8 mouse cellular contexts compared by ENCODE assay signal in genomic region chr19:29102098-29102497, GRCm38 (mm10). TPM values are rescaled to one million over a fixed set of nuclear protein-coding genes. Genes with fewer than 3 reads are reported as not detected.
A peak's percentile ranks its signal among the peaks of the same experiment; 100 is the strongest.
DNase-seq lines count a peak whose midpoint lies in the region; ATAC-seq and TF ChIP-seq lines count a peak whose summit lies in the region.

No protein-coding gene starts in this region.

- ATAC-seq in hindbrain, embryonic 14.5 days (ENCODE audit: low FRiP score): no peak
- ATAC-seq in midbrain, postnatal 0 days (ENCODE audit: low FRiP score): no peak

- H3K36me3 ChIP-seq in hindbrain, embryonic 14.5 days (replicated peaks; ENCODE audit: control insufficient read depth, insufficient read depth): no peaks in the 10 kb centered on the region
- no peaks in the 10 kb centered on the region for H3K36me3 ChIP-seq in midbrain, postnatal 0 days (ENCODE audit: insufficient read depth, low read length)

- H3K27ac ChIP-seq in left cerebral cortex, adult 2 months: no peak overlapping the region
- H3K27ac ChIP-seq in brown adipose tissue, adult 24 weeks (replicated peaks; ENCODE audit: low read depth, low read length): no peak overlapping the region
- H3K27ac ChIP-seq in hindbrain, embryonic 14.5 days: no peak overlapping the region
- H3K27ac ChIP-seq in midbrain, postnatal 0 days (ENCODE audit: low read depth, low read length): no peak overlapping the region

- peaks cover 2% of the 10 kb centered on the region; the same call in 1 of the 2 replicates for H3K4me1 ChIP-seq in brown adipose tissue, adult 24 weeks (ENCODE audit: control insufficient read depth, insufficient read depth, insufficient read length, low read length)
- peaks cover 5% of the 10 kb centered on the region for H3K4me1 ChIP-seq in hindbrain, embryonic 14.5 days (replicated peaks; ENCODE audit: control insufficient read depth, insufficient read depth, low read length)
- H3K4me1 ChIP-seq in midbrain, postnatal 0 days (ENCODE audit: insufficient read depth, low read length): no peaks in the 10 kb centered on the region

- H3K9ac ChIP-seq in hindbrain, embryonic 14.5 days: peak overlapping the region; percentile 75
- peak overlapping the region; percentile 53; the same call in 1 of the 2 replicates for H3K9ac ChIP-seq in midbrain, postnatal 0 days (replicated peaks; ENCODE audit: low read length, poor library complexity, severe bottlenecking)

- no peaks in the 10 kb centered on the region for H3K27me3 ChIP-seq in hindbrain, embryonic 14.5 days (ENCODE audit: control insufficient read depth, insufficient read depth, low read length)
- no peaks in the 10 kb centered on the region for H3K27me3 ChIP-seq in midbrain, postnatal 0 days (ENCODE audit: insufficient read depth, low read length)

- no peaks in the 10 kb centered on the region for H3K9me3 ChIP-seq in hindbrain, embryonic 14.5 days (ENCODE audit: control insufficient read depth, low read length)
- no peaks in the 10 kb centered on the region for H3K9me3 ChIP-seq in midbrain, postnatal 0 days (ENCODE audit: low read length)

- no peak for DNase-seq in left cerebral cortex, adult 2 months (ENCODE audit: extremely low spot score in 1 of 2, low spot score in 2 of 2)
- no peak for DNase-seq in left cerebral cortex, adult 8-10 months (ENCODE audit: low spot score in 2 of 2)
- no peak for DNase-seq in hindbrain, embryonic 14.5 days (ENCODE audit: low spot score)
- DNase-seq in midbrain, postnatal 0 days (ENCODE audit: low spot score): no peak
- no peak for DNase-seq in right cerebral cortex, postnatal 14 days
- no peak for DNase-seq in layer of hippocampus, adult 9-11 months
- DNase-seq in frontal cortex, postnatal 10 days (ENCODE audit: low spot score in 2 of 2): no peak

- peak overlapping the region; percentile 93 for H3K4me3 ChIP-seq in left cerebral cortex, adult 2 months
- H3K4me3 ChIP-seq in brown adipose tissue, adult 24 weeks (ENCODE audit: insufficient read depth, low read depth, low read length): peak overlapping the region; percentile 89
- peak overlapping the region; percentile 90 for H3K4me3 ChIP-seq in hindbrain, embryonic 14.5 days (replicated peaks; ENCODE audit: low read length)
- H3K4me3 ChIP-seq in midbrain, postnatal 0 days (ENCODE audit: low read depth, low read length): peak overlapping the region; percentile 61

- no peak for TF ChIP-seq CTCF in left cerebral cortex, adult 2 months (IDR thresholded peaks at IDR 0.05)
- no peak for TF ChIP-seq CTCF in midbrain, postnatal 0 days (IDR thresholded peaks at IDR 0.05)

- WGBS in hindbrain, embryonic 14.5 days: 16% methylated on average over 13 of the region's 13 CpGs
- WGBS in midbrain, postnatal 0 days: 17% methylated on average over 13 of the region's 13 CpGs

- peak overlapping the region; percentile 64 for H3K4me2 ChIP-seq in hindbrain, embryonic 14.5 days (replicated peaks)
- H3K4me2 ChIP-seq in midbrain, postnatal 0 days (ENCODE audit: low read depth, low read length, poor library complexity, severe bottlenecking): peak overlapping the region; percentile 88

- intact Hi-C loops in left cerebral cortex, adult 2 months (cut with DNase I): no loop called here

RNA-seq across cellular contexts. Expression of gene Rcl1, which starts 0.9 kb away (rescaled TPM):
- 10 to 100 TPM; 15.5 to 15.7 TPM for total RNA-seq in left cerebral cortex, adult 2 months (2021)
- total RNA-seq in left cerebral cortex, adult 8-10 months (2022): 10 to 100 TPM; 17.8 to 21.1 (median 19.4) TPM
- polyA plus RNA-seq in brown adipose tissue, adult 24 weeks (2012; ENCODE audit: insufficient read depth, insufficient read length, missing spikeins): 11.7 and 12.8 TPM in 2 replicates
- 30.8 and 34.8 TPM in 2 replicates for polyA plus RNA-seq in hindbrain, embryonic 14.5 days (2014; fragmentation: Nextera tagmentation; extraction: Ambion mirVana)
- 23.6 and 26.1 TPM in 2 replicates for total RNA-seq in midbrain, postnatal 0 days (2014; rRNA removed)
- 34.6 and 37.8 TPM in 2 replicates for polyA plus RNA-seq in midbrain, postnatal 0 days (2015; fragmentation: Nextera tagmentation; extraction: Ambion mirVana)

RNA-seq across cellular contexts. Expression of gene Ak3, which starts 54.3 kb away (rescaled TPM):
- 10 to 100 TPM; 51.8 to 56.1 TPM for total RNA-seq in left cerebral cortex, adult 2 months (2021)
- 10 to 100 TPM; 51.7 to 57.6 (median 54.8) TPM for total RNA-seq in left cerebral cortex, adult 8-10 months (2022)
- 328 and 347 TPM in 2 replicates for polyA plus RNA-seq in brown adipose tissue, adult 24 weeks (2012; ENCODE audit: insufficient read depth, insufficient read length, missing spikeins)
- 69.8 and 88.2 TPM in 2 replicates for polyA plus RNA-seq in hindbrain, embryonic 14.5 days (2014; fragmentation: Nextera tagmentation; extraction: Ambion mirVana)
- total RNA-seq in midbrain, postnatal 0 days (2014; rRNA removed): 75.4 and 99.4 TPM in 2 replicates
- polyA plus RNA-seq in midbrain, postnatal 0 days (2015; fragmentation: Nextera tagmentation; extraction: Ambion mirVana): 69.0 and 74.6 TPM in 2 replicates
